Mouse (Mus musculus): ENCODE data around the gene Hectd4.
A peak's percentile ranks its signal among the peaks of the same experiment; 100 is the strongest.

Hectd4 gene

DNA sequence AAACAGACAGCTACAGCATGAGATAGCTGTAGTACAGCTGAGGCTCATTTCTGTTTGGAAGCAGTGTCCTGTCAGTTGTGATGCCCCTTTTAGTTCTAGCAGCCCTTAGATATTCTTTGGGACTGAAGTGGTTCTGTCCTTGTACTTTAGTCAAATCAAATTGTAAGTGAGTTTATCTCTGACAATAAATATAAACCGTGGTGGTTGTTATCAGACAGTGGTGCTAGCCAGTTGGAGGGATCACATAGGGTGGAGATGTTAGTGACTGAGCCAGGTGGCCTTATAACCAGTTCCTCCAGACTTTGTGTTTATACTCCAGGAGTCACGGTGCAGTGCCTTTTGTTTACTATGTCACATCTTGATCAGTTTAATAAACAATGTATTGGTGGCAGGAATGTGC, 13.7 kb downstream of the Hectd4 start:
- no peak for DNase-seq (ENCODE audit: low read depth)

DNA sequence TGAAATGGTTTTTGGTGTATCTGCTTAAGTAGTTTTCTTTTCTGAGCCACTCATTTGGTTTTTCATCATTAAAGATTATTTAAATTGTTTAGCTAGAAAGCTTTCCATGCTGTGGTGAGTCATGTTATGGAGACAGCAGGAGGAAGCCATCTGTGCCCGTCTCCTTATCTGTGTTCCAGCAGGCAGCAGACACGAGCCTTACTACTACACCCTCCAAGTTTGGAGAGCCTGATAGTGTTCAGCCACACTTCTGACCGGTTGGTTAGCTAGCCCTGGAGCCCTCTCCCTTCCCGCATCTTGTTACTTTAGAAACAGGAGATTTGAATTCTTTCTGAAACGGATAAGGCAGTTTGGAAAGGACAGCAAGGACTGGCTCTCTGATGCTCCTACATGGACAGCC, 16.2 kb downstream of the Hectd4 start:
- no peak for DNase-seq (ENCODE audit: low read depth)

DNA sequence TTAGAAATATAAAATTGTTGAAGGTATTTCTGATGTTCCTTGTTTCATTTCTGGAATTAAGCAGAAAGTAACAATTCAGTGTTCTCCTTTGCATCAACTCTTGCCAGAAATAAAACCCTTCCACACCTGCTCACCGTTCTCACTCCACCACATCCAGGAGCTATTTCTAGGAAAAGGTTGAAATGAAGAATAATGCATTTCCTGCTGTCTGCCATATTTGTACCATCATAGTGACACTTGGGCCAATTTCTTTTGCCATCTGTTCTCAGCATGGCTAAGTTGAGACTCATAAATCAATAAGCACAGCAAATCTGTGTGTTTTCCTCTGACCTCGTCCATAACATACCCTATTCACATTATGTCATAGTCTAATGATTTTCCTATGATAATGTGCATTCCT, 18.2 kb downstream of the Hectd4 start:
- no peak for DNase-seq (ENCODE audit: low read depth)

DNA sequence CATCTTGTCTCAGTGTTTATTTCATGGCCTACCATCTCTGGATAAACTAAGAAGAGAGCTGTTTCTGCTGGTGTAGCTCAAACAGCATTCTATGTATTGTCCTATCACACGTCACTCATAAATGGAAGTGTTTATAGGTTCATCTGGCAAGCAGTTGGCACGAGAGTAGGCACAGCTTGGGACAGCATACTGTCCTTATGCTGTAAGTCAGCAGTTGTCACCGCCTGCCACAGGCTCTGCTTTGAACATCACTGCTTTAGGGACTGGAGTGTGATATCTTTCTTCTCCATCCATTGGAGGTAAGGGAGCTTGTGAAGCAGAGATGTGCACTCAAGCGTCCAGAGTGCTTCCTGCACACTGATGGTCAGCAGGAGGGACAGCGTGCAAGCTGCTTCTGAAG, 19.8 kb downstream of the Hectd4 start:
- no peak for DNase-seq (ENCODE audit: low read depth)

DNA sequence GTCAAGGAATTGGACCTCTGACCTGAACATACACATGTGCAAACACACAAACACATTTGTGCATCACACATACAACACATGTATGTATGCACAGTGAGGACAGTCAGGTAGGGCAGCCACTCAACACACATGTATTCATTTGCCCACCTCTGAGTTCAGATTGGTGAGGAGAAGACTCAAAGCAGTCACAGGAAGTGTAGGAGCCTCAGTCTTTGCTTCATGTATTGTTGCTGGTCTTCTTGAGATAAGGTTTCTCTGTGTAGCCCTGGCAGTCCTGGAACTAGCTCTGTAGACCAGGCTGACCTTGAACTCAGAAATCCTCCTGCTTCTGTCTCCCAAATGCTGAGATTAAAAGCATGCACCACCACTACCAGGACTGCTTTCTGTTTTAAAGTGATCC, 21.2 kb downstream of the Hectd4 start:
- no peak for DNase-seq (ENCODE audit: low read depth)

DNA sequence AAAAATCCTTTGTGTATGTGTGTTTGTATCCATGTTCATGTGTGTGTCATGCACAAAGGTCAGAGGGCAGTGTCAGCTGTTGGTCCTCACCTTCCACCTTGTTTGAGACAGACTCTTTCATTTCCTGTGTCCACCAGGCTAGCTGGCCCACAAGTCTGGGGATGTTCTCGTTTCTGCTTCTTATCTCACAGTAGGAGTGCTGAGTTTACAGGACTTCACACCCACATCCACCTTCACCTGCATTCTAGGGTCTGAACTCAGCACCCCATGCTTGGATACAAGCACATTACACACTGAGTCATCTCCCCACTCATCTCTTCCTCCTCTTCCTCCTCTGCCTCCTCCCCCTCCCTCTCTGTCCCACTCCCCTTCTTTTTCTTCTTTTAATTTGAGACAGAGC, 22.2 kb downstream of the Hectd4 start:
- no peak for DNase-seq (ENCODE audit: low read depth)

DNA sequence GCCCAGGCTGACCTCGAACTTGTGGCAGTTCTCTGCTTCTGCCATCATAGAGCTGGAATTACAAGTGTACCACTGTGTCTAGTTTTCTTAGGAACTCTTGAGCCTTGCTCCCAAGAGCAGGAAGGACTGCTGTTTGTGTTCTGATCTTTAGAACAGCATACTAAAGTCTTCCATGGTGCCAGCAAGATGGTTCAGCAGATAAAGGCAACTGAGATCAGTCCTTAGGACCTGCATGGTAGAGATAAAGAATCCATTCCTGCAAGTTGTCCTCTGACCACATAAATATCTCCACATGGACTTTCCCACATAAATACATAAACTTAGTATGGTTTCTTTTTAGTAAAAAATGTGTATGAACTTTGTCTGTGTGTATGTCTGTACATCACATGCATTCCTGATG, 22.7 kb downstream of the Hectd4 start:
- peak; percentile 15 for DNase-seq (ENCODE audit: low read depth)

DNA sequence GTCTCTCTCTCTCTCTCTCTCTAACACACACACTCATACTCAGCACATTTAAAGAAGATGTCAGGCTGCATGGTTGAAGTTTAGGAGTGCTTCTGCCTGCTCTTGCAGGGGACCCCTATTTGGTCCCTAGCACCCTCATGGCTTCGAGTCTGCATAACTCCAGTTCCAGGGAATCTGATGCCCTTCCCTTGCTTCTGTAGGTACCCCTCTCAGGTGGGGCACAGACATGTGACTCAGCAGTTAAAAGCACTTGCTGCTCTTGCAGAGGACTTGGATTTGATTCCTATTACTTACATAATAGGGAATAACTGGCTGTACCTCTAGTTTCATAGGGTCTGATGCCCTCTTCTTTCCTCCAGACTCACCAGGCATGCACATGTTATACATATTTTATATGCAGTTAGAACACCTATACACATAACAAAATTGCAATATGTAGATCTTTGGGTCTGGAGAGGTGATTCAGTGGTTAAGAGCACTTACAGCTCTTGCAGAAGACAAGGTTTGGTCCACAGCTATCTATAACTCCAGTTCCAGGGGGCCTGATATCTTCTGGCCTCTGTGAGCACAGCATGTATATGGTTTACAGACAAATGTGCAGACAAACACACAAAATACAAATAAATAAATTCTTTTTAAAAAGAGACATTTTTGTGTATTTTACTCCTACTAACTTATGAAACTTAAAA, 23.8 kb downstream of the Hectd4 start:
- DNase-seq (ENCODE audit: low read depth) = no peak

DNA sequence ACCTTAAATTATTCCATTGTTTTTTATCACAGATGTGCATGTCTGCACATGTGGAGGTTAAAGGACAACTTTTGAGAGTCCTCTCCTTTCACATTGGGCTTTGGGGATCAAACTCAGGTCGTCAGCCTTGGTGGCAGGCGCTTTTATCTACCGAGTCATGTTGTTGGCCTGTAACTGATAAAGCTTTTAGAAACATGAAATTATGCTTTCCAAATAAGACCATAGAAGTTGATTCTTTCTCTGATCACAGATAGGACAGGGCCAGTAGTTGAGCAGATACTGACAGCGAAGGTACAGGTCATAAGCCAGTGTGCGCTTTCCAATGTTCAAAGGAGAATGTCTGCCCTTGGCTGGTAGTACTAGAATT, 24.3 kb downstream of the Hectd4 start:
- DNase-seq (ENCODE audit: low read depth) = no peak

DNA sequence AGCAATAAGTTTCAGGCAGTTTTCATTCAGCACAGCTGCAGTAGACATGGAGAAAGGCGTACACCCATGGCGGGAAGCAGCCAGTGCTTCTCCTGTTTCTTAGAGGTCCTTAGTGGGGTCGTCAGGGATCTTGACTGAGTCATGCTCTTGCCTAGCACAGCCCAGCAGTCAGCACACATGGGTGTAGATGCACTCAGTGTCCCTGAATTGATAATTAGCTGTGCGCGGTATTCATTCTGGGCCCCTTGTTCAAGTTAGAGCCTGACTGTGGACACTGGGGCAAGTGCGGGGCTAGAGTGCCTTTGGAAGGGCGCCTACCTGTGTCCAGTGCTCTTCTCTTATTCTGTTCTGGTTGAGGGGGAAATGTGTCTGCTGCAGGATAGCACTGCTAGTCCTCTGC, 25.2 kb downstream of the Hectd4 start:
- DNase-seq (ENCODE audit: low read depth) = peak; percentile 16

DNA sequence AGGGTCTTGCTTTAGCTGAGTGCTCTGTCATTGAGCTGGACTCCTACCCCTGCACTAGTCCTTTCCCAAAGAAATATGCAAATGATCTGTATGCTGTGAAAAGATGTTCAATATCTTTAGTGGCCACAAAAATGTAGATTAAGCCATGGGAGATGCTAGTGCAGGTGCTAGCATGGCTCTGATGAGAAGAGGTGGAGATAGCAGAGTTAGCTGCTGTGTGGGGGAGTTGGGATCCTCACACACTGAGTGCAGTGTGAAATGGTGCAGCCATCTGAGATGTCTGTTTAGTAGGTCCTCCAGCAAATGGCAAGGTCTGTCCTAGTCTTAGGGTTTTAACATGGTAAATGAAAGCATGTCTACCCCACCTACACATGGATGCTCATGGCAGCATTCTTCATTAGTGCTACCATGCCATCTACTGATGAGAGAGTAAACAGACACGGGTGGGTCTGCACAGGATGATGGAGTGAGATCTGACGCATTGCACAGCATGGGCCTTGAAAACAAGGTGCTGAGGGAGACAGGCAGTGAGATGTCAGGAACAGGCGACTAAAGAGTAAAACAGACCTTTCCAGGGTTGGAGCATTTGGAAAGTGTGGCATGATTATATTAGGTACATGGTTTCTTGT, 28.9 kb downstream of the Hectd4 start:
- no peak for DNase-seq (ENCODE audit: low read depth)

DNA sequence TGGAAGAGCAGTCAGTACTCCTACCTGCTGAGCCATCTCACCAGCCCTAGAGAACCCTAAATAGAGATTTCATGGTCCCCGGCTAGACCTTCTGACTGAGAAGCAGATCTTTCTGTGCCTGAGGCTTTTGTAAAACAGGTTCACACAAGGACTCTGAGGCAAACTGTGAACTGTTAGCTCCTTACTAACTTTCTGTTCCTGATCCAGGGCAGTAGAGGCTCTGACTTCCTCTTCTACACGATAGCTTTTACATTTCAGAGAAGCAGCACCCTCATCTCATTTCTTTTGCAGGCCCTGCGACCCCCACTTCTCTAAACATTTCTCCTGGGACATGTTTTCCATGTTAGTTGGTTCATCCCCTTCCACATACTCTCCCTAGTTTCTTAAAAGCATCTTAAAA, 29.7 kb downstream of the Hectd4 start:
- no peak for DNase-seq (ENCODE audit: low read depth)

DNA sequence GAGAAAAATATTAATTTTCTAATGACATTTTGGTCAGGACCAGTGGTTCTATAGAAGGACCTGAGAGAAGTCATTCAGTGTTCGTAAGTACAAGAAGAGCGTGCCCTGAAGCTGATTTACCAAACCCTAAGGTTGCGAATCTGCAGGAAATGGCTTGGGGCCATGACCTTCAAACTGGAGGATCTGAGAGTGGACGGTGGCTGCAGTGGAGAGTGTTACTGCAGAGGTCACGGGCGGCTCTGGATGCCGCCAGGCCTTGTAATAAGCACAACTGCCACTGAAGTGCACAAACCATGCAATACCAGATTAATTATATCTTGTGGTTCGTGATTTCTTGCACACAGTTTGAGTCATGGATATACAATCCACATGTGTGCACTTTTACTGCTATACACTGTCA, 31.8 kb downstream of the Hectd4 start:
- DNase-seq (ENCODE audit: low read depth) = no peak

DNA sequence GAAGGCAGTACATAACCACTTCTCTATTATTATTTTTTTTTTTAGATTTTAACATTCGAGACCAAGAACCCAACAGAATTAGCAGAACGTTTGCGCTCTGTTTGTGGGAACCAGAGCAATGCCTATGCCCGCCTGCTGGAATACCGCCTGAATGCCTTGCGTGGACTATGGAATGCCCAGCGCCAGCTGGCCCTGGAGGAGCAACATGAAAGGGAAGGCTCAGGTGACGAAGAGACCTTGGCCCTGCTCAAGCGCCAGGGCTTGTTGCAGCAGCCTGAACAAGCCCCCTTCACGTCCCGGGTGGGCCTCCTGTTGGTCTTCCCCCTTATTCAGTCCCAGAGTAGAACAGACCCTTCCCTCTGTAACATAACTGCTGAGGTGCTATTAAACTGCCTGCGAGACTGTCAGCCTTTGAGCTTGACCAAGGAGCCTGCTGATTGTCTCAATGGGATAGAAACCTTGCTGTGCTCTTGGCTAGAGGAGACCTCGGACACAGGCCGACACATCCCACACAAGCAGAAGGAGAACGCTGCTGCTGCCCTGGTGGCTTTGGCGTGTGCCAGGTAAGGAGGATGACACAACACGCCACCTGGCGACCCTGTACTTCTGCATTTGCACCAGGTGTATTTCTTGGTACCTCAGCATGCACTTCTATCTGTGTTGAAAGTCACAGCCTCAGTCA, 33.9 kb downstream of the Hectd4 start:
- DNase-seq (ENCODE audit: low read depth) = no peak

DNA sequence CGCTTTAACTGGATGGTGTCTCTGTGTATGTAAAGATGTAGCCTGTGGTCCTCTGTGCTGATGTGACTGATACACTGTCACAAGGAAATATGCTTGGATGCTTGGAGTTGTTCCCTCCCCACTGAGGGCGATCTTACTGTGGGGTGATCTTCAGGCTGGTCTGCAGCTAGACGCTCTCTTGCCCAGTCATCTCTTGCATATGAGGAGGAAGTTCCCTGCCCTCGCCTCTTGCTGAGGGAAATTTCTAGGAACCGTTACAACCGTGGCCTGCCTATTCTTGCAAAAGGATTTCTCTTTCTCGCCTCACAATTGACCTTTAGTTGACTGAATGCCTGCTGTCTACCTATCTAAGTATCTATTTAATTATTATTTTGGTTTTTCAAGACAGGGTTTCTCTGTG, 35.0 kb downstream of the Hectd4 start:
- DNase-seq (ENCODE audit: low read depth) = no peak

DNA sequence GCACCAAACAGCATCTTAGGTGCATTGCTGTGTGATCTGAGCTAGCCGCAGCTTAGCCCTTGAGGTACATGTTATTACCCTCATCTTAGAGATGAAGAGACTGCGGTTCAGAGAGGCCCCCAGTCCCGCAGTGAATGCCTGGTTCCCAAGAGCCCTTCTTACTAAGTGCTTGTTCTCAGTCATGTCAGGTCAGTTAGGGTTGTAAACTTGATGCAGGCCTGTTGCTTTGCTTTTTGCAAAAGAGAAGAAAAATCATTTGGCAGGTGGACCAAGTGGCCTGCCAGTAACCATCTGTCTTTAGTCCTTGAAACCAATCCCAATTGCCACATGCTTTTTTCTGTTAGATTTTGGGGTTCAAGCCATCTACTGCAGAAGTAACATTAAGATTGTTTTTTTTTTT, 41.8 kb downstream of the Hectd4 start:
- DNase-seq (ENCODE audit: low read depth) = no peak

DNA sequence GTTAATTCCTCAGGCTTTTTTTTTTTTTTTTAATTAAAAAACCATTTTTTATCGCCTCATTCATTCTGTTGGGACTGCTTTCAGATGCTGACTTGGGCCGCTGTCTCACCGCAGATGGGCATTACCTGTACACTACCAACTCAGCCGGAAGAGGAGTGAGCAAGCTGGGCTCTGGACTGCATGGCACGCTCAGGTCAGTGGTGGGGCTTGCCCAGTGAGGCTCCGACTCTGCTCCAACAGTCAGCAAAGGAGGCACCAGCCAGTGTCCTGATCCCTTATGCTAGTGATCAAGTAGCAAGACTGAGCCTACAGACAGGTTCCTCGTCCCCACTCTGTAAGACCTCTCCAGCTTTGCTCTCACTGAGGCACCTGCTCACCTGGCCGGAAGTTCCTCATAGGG, 42.4 kb downstream of the Hectd4 start:
- DNase-seq (ENCODE audit: low read depth) = no peak

DNA sequence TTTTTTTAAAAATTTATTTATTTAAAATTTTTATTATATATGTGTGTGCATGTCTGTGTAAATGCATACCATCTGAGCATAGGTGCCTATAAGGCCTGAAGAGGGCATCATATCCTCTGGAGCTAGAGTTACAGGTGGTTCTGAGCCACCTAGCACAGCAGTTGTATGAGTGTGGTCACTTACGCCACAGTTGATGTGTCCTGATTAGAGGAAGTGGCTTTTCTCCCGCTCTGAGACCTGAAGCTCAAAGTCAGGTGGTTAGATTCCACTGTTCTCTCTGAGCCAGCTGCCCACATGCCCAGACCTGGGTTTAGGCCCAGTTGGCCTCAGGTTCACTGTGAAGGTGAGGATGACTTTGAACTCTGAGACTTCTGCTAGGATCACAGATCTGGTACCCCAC, 44.6 kb downstream of the Hectd4 start:
- no peak for DNase-seq (ENCODE audit: low read depth)

DNA sequence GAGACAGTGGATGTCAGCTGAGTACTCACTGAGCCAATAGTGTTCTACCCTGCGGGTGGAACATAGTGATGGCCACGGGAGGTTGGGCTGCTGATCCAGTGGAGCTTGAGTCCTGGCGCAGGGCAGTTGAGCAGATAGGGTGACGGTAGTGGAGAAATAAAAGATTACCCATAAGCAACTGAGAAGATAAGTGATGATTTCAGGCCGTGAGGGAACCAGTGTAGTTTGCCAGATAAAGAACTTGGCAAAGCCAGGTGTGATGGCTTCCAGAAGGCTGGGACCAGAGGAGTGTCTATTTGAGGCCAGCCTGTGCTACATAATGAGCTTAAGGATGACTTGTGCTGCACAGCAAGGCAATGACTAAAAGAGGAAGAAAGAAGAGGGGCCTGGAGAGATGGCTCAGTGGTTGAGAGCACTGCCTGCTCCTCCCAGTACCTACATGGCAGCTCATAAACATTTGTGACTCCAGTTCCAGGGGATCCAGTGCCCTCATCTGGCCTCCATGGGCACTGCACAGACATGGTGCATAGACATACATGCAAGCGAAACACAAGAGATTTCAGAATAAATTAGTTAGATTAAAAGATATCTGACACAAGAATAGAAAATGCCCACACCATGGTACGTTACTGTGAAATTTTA, 46.8 kb downstream of the Hectd4 start:
- DNase-seq (ENCODE audit: low read depth) = peak; percentile 70

DNA sequence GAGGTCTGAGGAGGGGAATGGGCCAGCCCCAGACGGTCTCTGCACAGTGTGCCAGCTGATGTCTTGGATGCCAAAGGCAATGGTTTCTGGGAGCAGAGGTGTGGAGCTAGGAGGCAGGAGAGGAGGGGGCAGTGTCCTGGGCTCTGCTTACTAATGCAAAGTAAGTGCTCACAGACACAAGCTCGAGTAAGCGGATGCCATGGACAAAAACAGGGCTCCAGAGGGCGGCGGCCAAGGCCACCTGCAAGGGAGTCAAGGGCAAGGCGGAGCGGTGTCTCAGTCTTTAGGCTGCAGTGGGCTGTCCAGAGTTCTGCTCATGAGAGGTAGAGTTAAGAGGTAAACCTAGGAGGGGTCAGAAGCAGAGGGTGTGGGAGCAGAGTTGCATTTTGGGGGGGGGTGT, 51.0 kb downstream of the Hectd4 start:
- DNase-seq (ENCODE audit: low read depth) = no peak

DNA sequence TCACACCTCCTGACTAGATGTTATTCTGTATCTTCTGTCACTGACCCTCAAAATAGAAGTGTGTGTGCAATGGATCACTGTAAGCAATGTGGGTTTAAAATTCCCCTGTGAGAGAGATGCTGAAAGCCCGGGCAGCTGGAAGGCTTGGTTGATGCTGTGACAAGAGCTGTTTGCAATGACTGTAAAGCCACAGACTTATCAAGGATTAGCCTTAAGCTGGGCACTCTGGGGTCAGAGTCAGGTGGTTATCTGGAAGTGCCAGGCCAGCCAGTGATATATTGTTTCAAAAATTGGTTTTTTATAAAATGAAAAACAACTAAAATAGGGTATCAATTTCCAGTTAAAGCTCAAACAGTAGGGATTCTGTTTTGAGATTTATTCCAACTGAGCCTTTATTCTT, 56.8 kb downstream of the Hectd4 start:
- no peak for DNase-seq (ENCODE audit: low read depth)

DNA sequence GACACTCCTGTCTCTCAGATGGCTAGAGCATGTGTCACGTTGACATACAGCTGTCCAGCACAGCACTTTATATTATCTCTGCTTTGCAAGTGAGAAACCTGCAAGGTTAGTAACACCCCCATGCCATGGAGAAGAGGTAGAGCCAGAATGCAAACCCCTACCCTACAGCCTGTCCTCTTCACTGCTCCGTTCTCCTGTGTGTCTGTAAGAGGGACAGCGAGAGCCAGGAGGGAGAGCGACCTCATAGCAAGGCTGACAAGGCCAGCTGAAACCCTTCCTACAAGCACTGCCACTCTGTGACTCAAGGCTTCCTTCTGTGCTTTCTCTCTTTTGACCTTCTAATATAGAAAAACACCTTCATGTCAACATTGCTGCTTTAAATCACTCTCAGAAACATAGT, 60.4 kb downstream of the Hectd4 start:
- DNase-seq (ENCODE audit: low read depth) = no peak

DNA sequence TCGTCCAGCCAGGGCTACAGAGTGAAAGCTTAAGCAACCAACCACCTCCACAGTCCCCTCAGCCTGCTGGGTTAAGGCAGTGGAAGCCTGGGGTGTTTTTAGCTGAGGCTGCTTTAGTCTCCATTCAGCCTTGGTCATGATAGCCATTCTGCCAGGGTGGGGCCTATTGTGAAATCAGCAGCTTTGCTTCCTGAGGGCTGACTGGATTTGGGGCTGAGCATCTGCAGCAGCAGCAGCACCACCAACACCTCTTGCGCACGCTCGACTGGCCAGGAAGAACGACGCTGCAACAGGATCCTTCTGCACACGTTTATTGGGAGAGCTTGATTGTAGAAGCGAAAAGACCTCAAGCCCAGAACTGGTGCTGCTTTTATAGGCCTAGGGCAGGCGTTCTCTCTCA, 63.0 kb downstream of the Hectd4 start:
- DNase-seq (ENCODE audit: low read depth) = no peak

Data from NIH3T3 (cell line).